Mouse (Mus musculus): Measurements from ENCODE around the gene Nfil3.
A peak's percentile ranks its signal among the peaks of the same experiment; 100 is the strongest.

Nfil3 gene

DNA sequence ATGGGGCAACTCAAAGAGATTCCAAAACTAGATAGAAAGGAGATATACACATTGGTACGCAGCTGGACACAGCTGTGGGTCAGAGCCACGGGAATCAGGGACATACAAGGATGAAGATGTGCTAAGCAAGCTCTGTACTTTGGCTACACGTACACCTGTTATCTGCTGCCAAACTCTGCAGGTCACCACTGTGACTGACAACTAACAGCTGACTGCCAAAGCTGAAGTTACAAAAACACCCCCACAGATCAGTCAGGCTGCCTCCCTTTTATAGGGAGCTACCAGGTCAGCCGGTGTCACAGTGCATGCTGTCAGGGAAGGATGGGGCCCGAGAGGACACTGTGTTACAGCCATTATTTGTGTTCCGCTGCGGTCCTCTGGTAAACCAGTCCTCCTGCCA, 39.9 kb downstream of the Nfil3 start:
- DNase-seq (ENCODE audit: low read depth, low spot score): no peak

DNA sequence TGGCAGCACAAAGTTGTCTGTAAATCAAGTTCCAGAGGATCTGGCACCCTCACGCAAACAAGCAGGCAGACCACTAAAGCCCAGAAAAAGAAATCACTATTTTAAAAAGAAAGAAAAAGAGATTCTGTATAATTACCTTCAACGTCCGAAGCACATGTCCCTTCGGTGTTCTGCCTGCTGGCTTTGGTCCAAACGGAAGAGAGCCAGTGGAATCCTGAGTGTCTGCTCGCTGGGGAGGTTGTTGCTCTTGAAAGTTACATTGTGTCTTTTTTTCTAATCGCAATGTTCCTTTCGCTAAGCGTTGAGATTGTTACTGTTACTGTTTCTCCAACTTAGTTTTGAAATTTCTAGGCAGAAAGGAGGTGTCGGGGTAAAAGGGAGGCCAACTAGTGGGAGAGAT, 50.3 kb downstream of the Nfil3 start:
- DNase-seq (ENCODE audit: low read depth, low spot score): no peak

DNA sequence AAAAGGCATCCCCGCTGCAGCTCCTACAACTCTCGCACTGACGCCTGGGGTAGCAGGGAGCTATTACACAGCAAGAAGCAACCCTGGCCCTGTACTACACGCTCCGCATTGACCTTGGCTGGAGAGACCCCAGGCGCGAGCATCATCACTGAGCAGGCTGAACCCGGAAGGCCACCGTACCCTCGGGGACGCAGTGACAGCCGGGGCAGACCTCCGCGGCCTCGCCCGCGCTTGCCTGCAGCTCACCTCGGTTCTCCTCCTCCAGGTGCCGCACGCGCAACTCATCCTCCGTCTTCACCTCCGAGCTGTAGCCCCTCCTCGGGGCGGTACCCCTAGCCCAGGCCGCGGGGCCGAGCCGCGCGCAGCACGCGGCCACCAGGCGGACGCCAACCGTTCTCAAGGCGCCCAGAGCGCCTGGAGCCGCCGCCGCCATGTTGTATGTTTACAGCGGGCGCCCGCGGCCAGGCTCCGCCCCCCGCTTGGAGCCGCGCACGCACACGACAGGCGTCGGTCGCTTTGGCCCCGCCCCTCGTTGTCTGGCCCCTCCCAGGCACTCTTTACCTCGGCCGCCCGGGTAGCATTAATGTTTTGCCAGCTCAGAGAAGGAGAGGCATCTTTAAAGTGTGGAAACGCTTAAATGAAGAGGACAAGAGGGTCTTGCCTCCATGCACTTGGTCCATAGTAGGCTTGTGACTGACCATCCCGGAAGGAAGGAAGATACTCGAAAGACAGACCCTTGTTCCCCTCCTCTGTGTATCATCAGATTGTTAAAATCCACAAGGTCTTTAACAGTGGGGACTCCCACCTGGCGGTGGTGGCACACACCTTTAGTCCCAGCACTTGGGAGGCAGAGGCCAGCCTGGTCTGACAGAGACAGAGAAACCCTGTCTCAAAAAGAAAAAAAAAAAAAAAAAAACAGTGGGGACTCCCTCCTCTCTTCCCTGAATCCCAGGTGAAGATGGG, 51.4 kb downstream of the Nfil3 start, which contains the start of gene Auh:
Auh (minus strand) TSS at position 473 of the 963 bp plus-strand sequence.
- DNase-seq (ENCODE audit: low read depth, low spot score): peak; percentile 86

DNA sequence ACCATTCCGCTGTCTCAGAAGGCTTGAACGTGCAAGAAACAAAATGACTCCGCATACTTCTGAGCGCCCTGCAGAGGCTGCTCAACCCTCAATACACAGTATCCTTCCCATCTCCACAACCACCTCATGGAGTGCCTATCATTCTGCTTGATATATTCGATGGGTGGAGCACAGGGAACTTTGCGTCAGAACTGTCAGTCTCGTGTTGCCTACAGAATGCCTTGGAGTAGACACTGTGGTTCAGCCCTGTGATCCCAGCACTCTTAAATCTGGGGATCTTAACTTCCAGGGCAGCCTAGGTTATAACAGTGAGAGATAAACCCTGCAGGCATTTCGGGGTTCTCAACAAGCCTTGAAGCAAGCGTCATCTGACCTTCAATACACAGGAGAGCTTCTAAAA, 52.5 kb downstream of the Nfil3 start:
- no peak for DNase-seq (ENCODE audit: low read depth, low spot score)

GRCm38 (mm10) chr13:52924457-52924856, 56.4 kb downstream of the Nfil3 start:
- DNase-seq (ENCODE audit: low read depth, low spot score): no peak

- no peak for DNase-seq (ENCODE audit: low read depth, low spot score)
Observed at GRCm38 (mm10) chr13:52921966-52922365, 58.9 kb downstream of the Nfil3 start.

- DNase-seq (ENCODE audit: low read depth, low spot score): no peak
Observed at GRCm38 (mm10) chr13:52921065-52921825, 59.6 kb downstream of the Nfil3 start.

DNA sequence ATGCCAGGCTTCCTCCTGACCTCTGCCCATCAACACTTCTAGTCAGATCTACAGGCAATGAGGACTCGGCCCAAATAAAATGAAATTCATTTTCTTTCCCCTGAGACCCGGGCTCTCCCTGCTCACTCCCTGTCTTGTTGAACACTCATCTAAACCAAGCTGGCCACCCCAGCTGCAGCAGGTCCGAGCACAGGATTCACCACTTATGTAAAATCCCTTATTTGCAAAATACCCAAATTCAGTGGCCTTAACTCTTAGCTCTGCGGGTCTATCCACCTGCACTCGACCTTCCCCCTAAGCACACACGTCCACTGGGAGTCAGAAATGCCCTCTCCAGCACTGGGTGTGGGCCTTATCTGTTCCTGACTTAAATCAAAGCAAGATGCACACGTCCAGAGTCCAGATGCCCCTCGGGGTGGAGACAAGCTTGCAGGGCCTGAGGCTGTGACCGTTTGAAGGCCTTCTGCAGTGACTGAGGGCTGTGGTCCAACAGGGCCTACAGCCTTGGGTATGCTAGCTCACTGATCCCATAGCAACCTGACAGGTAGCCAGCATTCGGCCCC, 61.0 kb downstream of the Nfil3 start:
- no peak for DNase-seq (ENCODE audit: low read depth, low spot score)

DNA sequence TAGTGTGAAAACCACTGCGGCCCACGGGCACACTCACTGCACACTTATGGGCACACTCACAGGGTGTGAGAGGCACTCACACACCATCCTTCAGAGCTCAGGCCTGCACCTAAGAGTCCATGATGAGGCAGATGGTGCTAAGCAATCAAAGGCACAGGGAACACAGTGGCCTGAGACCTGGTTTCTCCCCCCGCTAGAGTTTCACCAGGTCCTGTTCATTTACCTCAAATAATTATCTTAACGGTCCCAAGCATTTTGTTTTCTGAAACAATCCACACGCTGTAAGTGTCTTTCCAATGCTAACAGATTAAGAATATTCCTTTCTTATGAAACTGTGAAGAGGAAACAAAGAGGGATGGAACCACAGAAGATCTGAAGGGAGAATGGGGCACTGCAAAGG, 62.5 kb downstream of the Nfil3 start:
- DNase-seq (ENCODE audit: low read depth, low spot score): no peak

Measured in retina, postnatal 7 days (tissue).